14 mouse cellular contexts compared by ENCODE assay signal in the genomic region with DNA sequence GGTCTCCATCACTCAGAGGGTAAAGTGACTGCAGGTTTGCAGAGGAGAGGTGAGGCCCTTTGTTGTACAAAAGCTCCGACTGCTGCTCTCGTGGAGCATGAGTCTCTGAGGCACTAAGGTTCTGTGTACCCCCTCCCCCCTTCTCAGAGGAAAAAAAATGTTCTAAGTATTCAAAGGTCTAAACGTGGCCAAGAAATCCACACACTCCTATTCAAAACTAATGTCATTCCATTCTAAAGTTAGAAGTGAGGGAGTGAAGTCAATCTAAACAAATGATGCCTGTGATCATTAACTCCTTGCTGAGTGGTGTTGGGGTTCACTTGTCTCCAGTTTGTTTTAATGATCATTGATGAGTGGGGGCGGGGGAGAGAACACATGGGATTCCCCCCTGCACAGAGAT.
"Had no signal": no experiment of that assay in that cellular context is flagged by ENCODE, and none has a peak within 500 bp of the region (broad histone marks: within the 10 kb centered on the region; RNA-seq: fewer than 3 reads in every experiment).

No protein-coding gene starts in this region.

- ATAC-seq: intestine, postnatal 0 days; liver, postnatal 0 days; midbrain, embryonic 13.5 days had no signal

- H3K4me3 ChIP-seq: layer of hippocampus, adult 2 months; liver, embryonic 13.5 days; midbrain, embryonic 13.5 days; myocyte; neural tube, embryonic 15.5 days had no signal

- H3K9me3 ChIP-seq: liver, embryonic 13.5 days; midbrain, embryonic 13.5 days; neural tube, embryonic 15.5 days had no signal

- H3K9ac ChIP-seq: liver, embryonic 13.5 days; liver, postnatal 0 days; midbrain, embryonic 13.5 days; neural tube, embryonic 15.5 days had no signal

- DNase-seq: kidney, adult 8-10 months; kidney, postnatal 4 days; left cerebral cortex, postnatal 4 days; liver; liver, embryonic 13.5 days; liver, postnatal 0 days; thymus, adult 18-20 months; thymus, postnatal 14 days had no signal

- H3K27ac ChIP-seq: kidney, postnatal 0 days; layer of hippocampus, adult 2 months; liver, embryonic 13.5 days; midbrain, embryonic 13.5 days; neural tube, embryonic 15.5 days had no signal

- H3K36me3 ChIP-seq: liver, embryonic 13.5 days; midbrain, embryonic 13.5 days; neural tube, embryonic 15.5 days had no signal

- H3K4me2 ChIP-seq: liver, embryonic 13.5 days; midbrain, embryonic 13.5 days; neural tube, embryonic 15.5 days had no signal

- H3K4me1 ChIP-seq: liver, embryonic 13.5 days; midbrain, embryonic 13.5 days had no signal

- H3K27me3 ChIP-seq: liver, embryonic 13.5 days; midbrain, embryonic 13.5 days; neural tube, embryonic 15.5 days had no signal
